ENCODE assay signal across 17 mouse cellular contexts in the genomic region with DNA sequence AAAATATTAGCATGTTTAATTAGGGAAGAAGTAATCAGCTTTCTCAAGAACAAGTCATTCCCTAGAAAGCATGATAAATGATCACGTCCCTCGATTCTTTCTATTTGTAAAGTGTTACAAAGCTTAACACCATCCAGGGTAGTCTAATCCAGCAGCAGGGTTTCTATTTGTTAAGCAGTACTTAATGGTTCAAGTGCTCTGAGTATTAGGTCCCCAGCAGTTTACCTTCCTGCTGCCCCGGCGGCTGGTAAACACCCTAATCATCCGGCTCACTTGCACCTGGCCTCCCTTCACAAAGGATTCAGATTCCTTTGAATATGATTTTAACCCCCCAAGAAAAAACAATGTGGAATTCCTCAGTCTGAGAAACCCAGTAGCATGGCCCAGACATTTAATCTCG.
A peak's percentile ranks its signal among the peaks of the same experiment; 100 is the strongest.
DNase-seq lines count a peak whose midpoint lies in the region; ATAC-seq and TF ChIP-seq lines count a peak whose summit lies in the region.
"Had no signal": no experiment of that assay in that cellular context is flagged by ENCODE, and none has a peak within 500 bp of the region (broad histone marks: within the 10 kb centered on the region; RNA-seq: fewer than 3 reads in every experiment).

No protein-coding gene starts in this region.

- 66% methylated on average over 6 of the region's 6 CpGs for WGBS in hindbrain, embryonic 12.5 days
- WGBS in hindbrain, postnatal 0 days, result 48% methylated on average over 6 of the region's 6 CpGs
- whole genome bisulfite sequencing in lung, embryonic 15.5 days, result 51% methylated on average over 6 of the region's 6 CpGs

- H3K4me1 ChIP-seq in hindbrain, embryonic 12.5 days, result peaks cover 10% of the 10 kb centered on the region
- H3K4me1 ChIP-seq in hindbrain, postnatal 0 days (ENCODE audit: insufficient read depth, low read length), result no peaks in the 10 kb centered on the region
- H3K4me1 ChIP-seq in lung, embryonic 15.5 days, result peaks cover 14% of the 10 kb centered on the region

- ATAC-seq in hindbrain, embryonic 12.5 days (ENCODE audit: low FRiP score), result no peak
- no peak for ATAC-seq in hindbrain, postnatal 0 days
- ATAC-seq in lung, embryonic 15.5 days (ENCODE audit: borderline replicate concordance, extremely low read depth, low FRiP score, low TSS enrichment), result no peak
- ATAC-seq: activated CD4-positive, CD25-positive, alpha-beta regulatory T cell, adult 4 months; forebrain, postnatal 0 days; Patski had no signal

- DNase-seq in hindbrain, postnatal 0 days (ENCODE audit: low spot score), result no peak
- no peak for DNase-seq in lung, postnatal 14 days
- DNase-seq in retina, postnatal 7 days (ENCODE audit: low read depth, low spot score), result peak; percentile 8
- DNase-seq in urinary bladder, postnatal 10 days (ENCODE audit: low spot score), result no peak
- DNase-seq: adrenal gland, postnatal 14 days; cerebellum, adult 18-20 months; forebrain, postnatal 0 days; gastrocnemius, postnatal 14 days; heart, adult 2 months; heart, postnatal 14 days had no signal

- H3K27me3 ChIP-seq in hindbrain, embryonic 12.5 days, result no peaks in the 10 kb centered on the region
- H3K27me3 ChIP-seq in hindbrain, postnatal 0 days (ENCODE audit: insufficient read depth, low read length), result no peaks in the 10 kb centered on the region
- no peaks in the 10 kb centered on the region for H3K27me3 ChIP-seq in lung, embryonic 15.5 days
- H3K27me3 ChIP-seq: CH12.LX; heart, embryonic 15.5 days; Patski had no signal

- 0 out of 2 replicates have a peak overlapping the region, but pooled peaks have one; percentile 35 for H3K27ac ChIP-seq in hindbrain, embryonic 12.5 days
- no peak overlapping the region for H3K27ac ChIP-seq in hindbrain, postnatal 0 days
- H3K27ac ChIP-seq in lung, embryonic 15.5 days, result peak overlapping the region; percentile 37; the same call in 1 of the 2 replicates
- H3K27ac ChIP-seq: heart, adult 2 months; heart, embryonic 15.5 days had no signal

- no peak for TF ChIP-seq CTCF in hindbrain, postnatal 0 days (IDR thresholded peaks at IDR 0.05; ENCODE audit: low read depth)

- no peaks in the 10 kb centered on the region for H3K9me3 ChIP-seq in hindbrain, embryonic 12.5 days (replicated peaks)
- H3K9me3 ChIP-seq in hindbrain, postnatal 0 days (ENCODE audit: low read length), result no peaks in the 10 kb centered on the region
- no peaks in the 10 kb centered on the region for H3K9me3 ChIP-seq in lung, embryonic 15.5 days
- H3K9me3 ChIP-seq: heart, embryonic 15.5 days had no signal

- H3K9ac ChIP-seq in hindbrain, embryonic 12.5 days, result no peak overlapping the region
- no peak overlapping the region for H3K9ac ChIP-seq in hindbrain, postnatal 0 days (replicated peaks; ENCODE audit: low read length)
- no peak overlapping the region for H3K9ac ChIP-seq in lung, embryonic 15.5 days
- H3K9ac ChIP-seq: forebrain, postnatal 0 days; heart, embryonic 15.5 days had no signal

- H3K4me2 ChIP-seq in hindbrain, embryonic 12.5 days (replicated peaks), result no peak overlapping the region
- no peak overlapping the region for H3K4me2 ChIP-seq in hindbrain, postnatal 0 days (ENCODE audit: low read depth, low read length)
- H3K4me2 ChIP-seq in lung, embryonic 15.5 days, result no peak overlapping the region
- H3K4me2 ChIP-seq: heart, embryonic 11.5 days; heart, embryonic 15.5 days had no signal

- no peak overlapping the region for H3K4me3 ChIP-seq in hindbrain, embryonic 12.5 days
- no peak overlapping the region for H3K4me3 ChIP-seq in hindbrain, postnatal 0 days (ENCODE audit: low read length)
- H3K4me3 ChIP-seq in lung, embryonic 15.5 days, result no peak overlapping the region
- H3K4me3 ChIP-seq: heart, adult 2 months; heart, embryonic 15.5 days had no signal

- H3K36me3 ChIP-seq in hindbrain, embryonic 12.5 days, result no peaks in the 10 kb centered on the region
- no peaks in the 10 kb centered on the region for H3K36me3 ChIP-seq in hindbrain, postnatal 0 days (ENCODE audit: insufficient read depth, low read length)
- no peaks in the 10 kb centered on the region for H3K36me3 ChIP-seq in lung, embryonic 15.5 days
- H3K36me3 ChIP-seq: heart, embryonic 15.5 days had no signal
